Mouse (Mus musculus) embryonic facial prominence, embryonic 13.5 days (tissue): Measurements from ENCODE around the gene Rnaseh2a. TPM values are rescaled to one million over a fixed set of nuclear protein-coding genes. Genes with fewer than 3 reads are reported as not detected.

Source experiments
- ATAC-seq: fragments of 200-750 bp; cut with Nextera tagmentation; 2 replicates; pipeline ENCODE4 v1.8.0; 2017; ENCODE audit warnings: low read depth; ENCODE audit not compliant: insufficient number of reproducible peaks, insufficient read depth, low FRiP score, low TSS enrichment
- H3K27ac ChIP-seq: fragments of 300-500 bp; sonication (generic); 2 replicates; pipeline ENCODE4 v1.5.1; 2015; ENCODE audit warnings: moderate library complexity, mild to moderate bottlenecking, inconsistent platforms
- H3K27me3 ChIP-seq: fragments of 300-500 bp; sonication (generic); 2 replicates; pipeline ENCODE4 v1.6.1; 2015; ENCODE audit warnings: mild to moderate bottlenecking, inconsistent platforms
- H3K36me3 ChIP-seq: fragments of 300-500 bp; sonication (generic); 2 replicates; pipeline ENCODE4 v1.6.1; 2015; ENCODE audit warnings: mild to moderate bottlenecking, inconsistent platforms
- H3K4me1 ChIP-seq: fragments of 300-500 bp; sonication (generic); 2 replicates; pipeline ENCODE4 v1.6.1; 2015; ENCODE audit warnings: inconsistent platforms
- H3K4me2 ChIP-seq: fragments of 300-500 bp; sonication (generic); 2 replicates; pipeline ENCODE4 v1.6.1; 2015; ENCODE audit warnings: moderate library complexity, mild to moderate bottlenecking, inconsistent platforms
- H3K4me3 ChIP-seq: fragments of 300-500 bp; sonication (generic); 2 replicates; pipeline ENCODE4 v1.5.1; 2015; ENCODE audit warnings: mild to moderate bottlenecking, inconsistent platforms
- H3K9ac ChIP-seq: fragments of 300-500 bp; sonication (generic); 2 replicates; pipeline ENCODE4 v1.6.1; 2015; ENCODE audit warnings: mild to moderate bottlenecking, inconsistent platforms
- H3K9me3 ChIP-seq: fragments of 300-500 bp; sonication (generic); 2 replicates; pipeline ENCODE4 v1.6.1; 2016; ENCODE audit warnings: inconsistent platforms
- whole genome bisulfite sequencing: fragments of 180-500 bp; shearing (Covaris S2); methylation state at CpG from one replicate; pipeline ENCODE4 v1.1.7; 2015; ENCODE audit warnings: mixed read lengths; 5-methylcytosine and 5-hydroxymethylcytosine counted together
- polyA plus RNA-seq: library from polyadenylated mRNA; unstranded; fragments of >200 nt; fragmentation: Nextera tagmentation; extraction: Ambion mirVana; gene quantifications from 2 replicates; pipeline ENCODE4 v1.2.1, GENCODE M21; 2015

The Rnaseh2a gene
- polyA plus RNA-seq, 1 experiment from 2014 or later, result 94.5 TPM

- whole genome bisulfite sequencing, result 50% methylated on average over 2 of the region's 2 CpGs
- Histone ChIP-seq H3K4me3 (no peak overlapping the region), H3K27ac (no peak overlapping the region), H3K9me3 (no peaks in the 10 kb centered on the region), H3K27me3 (peaks cover 21% of the 10 kb centered on the region), H3K4me2 (no peak overlapping the region), H3K9ac (no peak overlapping the region), H3K4me1 (no peaks in the 10 kb centered on the region; the same call in 1 of the 2 replicates), H3K36me3 (peaks cover 41% of the 10 kb centered on the region)
- ATAC-seq, result no peak
Observed at GRCm38 (mm10) chr8:84956768-84957167, 12.8 kb downstream of the Rnaseh2a start.

- Histone ChIP-seq H3K27ac (no peak overlapping the region), H3K36me3 (peaks cover 11% of the 10 kb centered on the region), H3K4me2 (peak overlapping the region; percentile 24; the same call in 1 of the 2 replicates), H3K4me1 (no peaks in the 10 kb centered on the region; the same call in 1 of the 2 replicates), H3K4me3 (peak overlapping the region; percentile 6; the same call in 1 of the 2 replicates), H3K27me3 (peaks cover 58% of the 10 kb centered on the region), H3K9me3 (no peaks in the 10 kb centered on the region), H3K9ac (no peak overlapping the region)
- 9% methylated on average over 18 of the region's 18 CpGs for WGBS
- no peak for ATAC-seq
Observed at GRCm38 (mm10) chr8:84952612-84953255, 16.8 kb downstream of the Rnaseh2a start.

GRCm38 (mm10) chr8:84949753-84950152 is 19.8 kb downstream of the Rnaseh2a start:
- Histone ChIP-seq H3K9ac (no peak overlapping the region), H3K27ac (no peak overlapping the region), H3K9me3 (no peaks in the 10 kb centered on the region), H3K4me1 (peaks cover 14% of the 10 kb centered on the region), H3K4me3 (no peak overlapping the region), H3K27me3 (peaks cover 85% of the 10 kb centered on the region), H3K36me3 (no peaks in the 10 kb centered on the region), H3K4me2 (no peak overlapping the region)
- ATAC-seq, result no peak
- 15% methylated on average over 12 of the region's 12 CpGs for WGBS

GRCm38 (mm10) chr8:84947241-84947545 is 22.4 kb downstream of the Rnaseh2a start:
- no peak for ATAC-seq
- H3K4me2 ChIP-seq, result no peak overlapping the region
- H3K9ac ChIP-seq, result no peak overlapping the region
- H3K36me3 ChIP-seq, result no peaks in the 10 kb centered on the region
- H3K4me3 ChIP-seq, result no peak overlapping the region
- H3K4me1 ChIP-seq, result peaks cover 18% of the 10 kb centered on the region
- 10% methylated on average over 9 of the region's 9 CpGs for WGBS
- no peaks in the 10 kb centered on the region for H3K9me3 ChIP-seq
- H3K27me3 ChIP-seq, result peaks cover 91% of the 10 kb centered on the region
- no peak overlapping the region for H3K27ac ChIP-seq

GRCm38 (mm10) chr8:84946528-84947240 is 22.9 kb downstream of the Rnaseh2a start, which contains the start of gene Rtbdn:
Gene Rtbdn (plus strand): TSS chr8:84946991.
- H3K4me2 ChIP-seq, result peak within 1 kb of the TSS; percentile 85
- H3K27me3 ChIP-seq, result peaks cover 90% of the 10 kb centered on the region
- 0 out of 2 replicates have a peak within 1 kb of the TSS, but pooled peaks have one; percentile 32 for H3K9ac ChIP-seq
- H3K27ac ChIP-seq, result no peak within 1 kb of the TSS
- 8% methylated on average over 17 of the region's 17 CpGs for WGBS
- no peaks in the 10 kb centered on the region for H3K36me3 ChIP-seq
- H3K4me3 ChIP-seq, result peak within 1 kb of the TSS; percentile 47
- no peak for ATAC-seq
- H3K4me1 ChIP-seq, result peaks cover 18% of the 10 kb centered on the region
- H3K9me3 ChIP-seq, result no peaks in the 10 kb centered on the region

GRCm38 (mm10) chr8:84945633-84946527 is 23.7 kb downstream of the Rnaseh2a start:
- Histone ChIP-seq H3K36me3 (no peaks in the 10 kb centered on the region), H3K27ac (no peak overlapping the region), H3K9ac (0 out of 2 replicates have a peak overlapping the region, but pooled peaks have one; percentile 32), H3K4me2 (peak overlapping the region; percentile 85), H3K9me3 (no peaks in the 10 kb centered on the region), H3K4me3 (peak overlapping the region; percentile 47), H3K4me1 (peaks cover 18% of the 10 kb centered on the region), H3K27me3 (peaks cover 88% of the 10 kb centered on the region)
- ATAC-seq, result 0 out of 2 replicates have a peak, but pooled peaks have one; percentile 13
- 1% methylated on average over 43 of the region's 67 CpGs for WGBS

- Histone ChIP-seq H3K4me3 (peak overlapping the region; percentile 47), H3K9ac (no peak overlapping the region), H3K4me1 (peaks cover 18% of the 10 kb centered on the region), H3K27me3 (peaks cover 88% of the 10 kb centered on the region), H3K27ac (no peak overlapping the region), H3K9me3 (no peaks in the 10 kb centered on the region), H3K4me2 (peak overlapping the region; percentile 85; the same call in 1 of the 2 replicates), H3K36me3 (no peaks in the 10 kb centered on the region)
- WGBS, result 3% methylated on average over 11 of the region's 11 CpGs
- no peak for ATAC-seq
Observed at GRCm38 (mm10) chr8:84945235-84945632, 24.3 kb downstream of the Rnaseh2a start.

GRCm38 (mm10) chr8:84944478-84945160 is 24.9 kb downstream of the Rnaseh2a start:
- H3K9ac ChIP-seq, result no peak overlapping the region
- H3K4me2 ChIP-seq, result peak overlapping the region; percentile 14; the same call in 1 of the 2 replicates
- H3K27ac ChIP-seq, result no peak overlapping the region
- H3K9me3 ChIP-seq, result no peaks in the 10 kb centered on the region
- peak overlapping the region; percentile 16 for H3K4me3 ChIP-seq
- WGBS, result 2% methylated on average over 26 of the region's 26 CpGs
- H3K4me1 ChIP-seq, result peaks cover 18% of the 10 kb centered on the region
- ATAC-seq, result no peak
- H3K27me3 ChIP-seq, result peaks cover 85% of the 10 kb centered on the region
- no peaks in the 10 kb centered on the region for H3K36me3 ChIP-seq

- ATAC-seq, result no peak
- no peak overlapping the region for H3K27ac ChIP-seq
- no peaks in the 10 kb centered on the region for H3K9me3 ChIP-seq
- no peak overlapping the region for H3K4me2 ChIP-seq
- 10% methylated on average over 4 of the region's 4 CpGs for WGBS
- no peaks in the 10 kb centered on the region for H3K36me3 ChIP-seq
- no peak overlapping the region for H3K9ac ChIP-seq
- no peak overlapping the region for H3K4me3 ChIP-seq
- H3K4me1 ChIP-seq, result peaks cover 18% of the 10 kb centered on the region
- peaks cover 88% of the 10 kb centered on the region for H3K27me3 ChIP-seq
Observed at GRCm38 (mm10) chr8:84943699-84944098, 25.9 kb downstream of the Rnaseh2a start.

GRCm38 (mm10) chr8:84937620-84938485 is 31.7 kb downstream of the Rnaseh2a start:
- H3K9ac ChIP-seq, result no peak overlapping the region
- peaks cover 86% of the 10 kb centered on the region for H3K27me3 ChIP-seq
- WGBS, result 61% methylated on average over 13 of the region's 13 CpGs
- H3K27ac ChIP-seq, result no peak overlapping the region
- H3K4me2 ChIP-seq, result peak overlapping the region; percentile 81
- no peaks in the 10 kb centered on the region for H3K9me3 ChIP-seq
- H3K36me3 ChIP-seq, result no peaks in the 10 kb centered on the region
- ATAC-seq, result no peak
- H3K4me3 ChIP-seq, result peak overlapping the region; percentile 45; the same call in 1 of the 2 replicates
- H3K4me1 ChIP-seq, result peaks cover 17% of the 10 kb centered on the region
